Mouse (Mus musculus) CH12.LX (cell line): ENCODE measurements around the gene Col6a1. TPM values are rescaled to one million over a fixed set of nuclear protein-coding genes. Genes with fewer than 3 reads are reported as not detected.

Experiments
- DNase-seq: peaks from one replicate; pipeline ENCODE4 v3.0.0-alpha.2; 2013; ENCODE audit errors: extremely low read depth
- H3K27ac ChIP-seq: 2 replicates; pipeline ENCODE4 v1.5.1; 2012; ENCODE audit warnings: low read depth, mild to moderate bottlenecking, control low read depth, moderate library complexity; ENCODE audit not compliant: insufficient read depth
- H3K27me3 ChIP-seq: replicated peaks from 2 replicates; pipeline ENCODE3; 2012; ENCODE audit warnings: inconsistent platforms
- H3K36me3 ChIP-seq, 2 experiments: replicated peaks in 1 of 2; 2 replicates each; pipeline versions ENCODE3 to v1.6.1; 2012; ENCODE audit warnings: inconsistent platforms in 1 of 2, low read length in 1 of 2, mild to moderate bottlenecking in 1 of 2, mixed read lengths in 1 of 2, moderate library complexity in 1 of 2; ENCODE audit not compliant: control insufficient read depth in 1 of 2, insufficient read depth in 1 of 2
- H3K4me1 ChIP-seq, 2 experiments: 2 replicates each; pipeline ENCODE4 v1.6.1; 2012; ENCODE audit warnings: inconsistent platforms in 1 of 2, moderate library complexity in 1 of 2; ENCODE audit not compliant: insufficient read depth in 2 of 2, control insufficient read depth in 1 of 2
- H3K4me2 ChIP-seq: 2 replicates; pipeline ENCODE4 v1.6.1; 2012; ENCODE audit warnings: low read depth, mild to moderate bottlenecking, control low read depth; ENCODE audit not compliant: poor library complexity, insufficient read depth, severe bottlenecking
- H3K4me3 ChIP-seq, 3 experiments: fragments of 150-350 bp in 1 of 3; sonication (generic) in 1 of 3; replicated peaks in 1 of 3; 2 replicates each; pipeline versions ENCODE3 to v1.5.1; 2011 to 2012; ENCODE audit warnings: low read depth in 2 of 3, low read length in 2 of 3, mild to moderate bottlenecking in 2 of 3, moderate library complexity in 2 of 3, control low read depth in 1 of 3, improper control_type of control experiment in 1 of 3, inconsistent platforms in 1 of 3, mixed read lengths in 1 of 3; ENCODE audit not compliant: poor library complexity in 1 of 3
- H3K79me2 ChIP-seq: replicated peaks from 2 replicates; pipeline ENCODE4 v1.6.1; 2012; ENCODE audit warnings: mild to moderate bottlenecking, moderate library complexity; ENCODE audit not compliant: control insufficient read depth, poor library complexity, insufficient read depth, severe bottlenecking; ENCODE audit errors: extremely low read depth
- H3K9ac ChIP-seq: 2 replicates; pipeline ENCODE4 v1.6.1; 2012; ENCODE audit warnings: low read depth, mild to moderate bottlenecking, control low read depth, moderate library complexity; ENCODE audit not compliant: insufficient read depth
- H3K9me3 ChIP-seq: replicated peaks from 2 replicates; pipeline ENCODE3; 2012; ENCODE audit warnings: low read length, inconsistent platforms, mixed read lengths
- BHLHE40 ChIP-seq: IDR thresholded peaks from 2 replicates; pipeline ENCODE4 v1.6.1; 2011; ENCODE audit warnings: mild to moderate bottlenecking, low read depth, low read length, improper control_type of control experiment
- CHD2 ChIP-seq: IDR thresholded peaks from 2 replicates; pipeline ENCODE4 v1.6.1; 2011; ENCODE audit warnings: low read length, improper control_type of control experiment
- CTCF ChIP-seq, 2 experiments: IDR thresholded peaks in 1 of 2; conservative IDR thresholded peaks in 1 of 2; 2 replicates each; pipeline ENCODE4 v1.5.1; 2011 to 2012; ENCODE audit warnings: low read depth in 2 of 2, low read length in 2 of 2, improper control_type of control experiment in 1 of 2, inconsistent platforms in 1 of 2, mild to moderate bottlenecking in 1 of 2, moderate library complexity in 1 of 2
- E2F4 ChIP-seq: IDR thresholded peaks from 2 replicates; pipeline ENCODE4 v1.6.1; 2011; ENCODE audit warnings: low read depth, low read length, improper control_type of control experiment; ENCODE audit not compliant: insufficient replicate concordance
- ELF1 ChIP-seq: IDR thresholded peaks from 2 replicates; pipeline ENCODE4 v1.6.1; 2014; ENCODE audit warnings: low read depth, mild to moderate bottlenecking, inconsistent platforms, low read length, improper control_type of control experiment
- EP300 ChIP-seq: IDR thresholded peaks from 2 replicates; pipeline ENCODE4 v1.6.1; 2011; ENCODE audit warnings: low read length, improper control_type of control experiment
- GABPA ChIP-seq: IDR thresholded peaks from 2 replicates; pipeline ENCODE4 v1.6.1; 2012; ENCODE audit warnings: low read depth, low read length, improper control_type of control experiment, inconsistent platforms; ENCODE audit not compliant: insufficient replicate concordance
- HCFC1 ChIP-seq: IDR thresholded peaks from 2 replicates; pipeline ENCODE4 v1.6.1; 2012; ENCODE audit warnings: low read depth, mild to moderate bottlenecking, inconsistent platforms, low read length, improper control_type of control experiment
- IRF4 ChIP-seq: IDR thresholded peaks from 2 replicates; pipeline ENCODE4 v1.6.1; 2014; ENCODE audit warnings: low read depth, mild to moderate bottlenecking, inconsistent platforms, low read length, improper control_type of control experiment
- JUND ChIP-seq: conservative IDR thresholded peaks from 2 replicates; pipeline ENCODE4 v1.6.1; 2011; ENCODE audit warnings: low read depth, low read length, improper control_type of control experiment
- MAFK ChIP-seq: IDR thresholded peaks from 2 replicates; pipeline ENCODE4 v1.6.1; 2011; ENCODE audit warnings: low read length, improper control_type of control experiment; ENCODE audit not compliant: insufficient replicate concordance
- MAX ChIP-seq: IDR thresholded peaks from 2 replicates; pipeline ENCODE4 v1.6.1; 2011; ENCODE audit warnings: low read length, improper control_type of control experiment
- MAZ ChIP-seq: IDR thresholded peaks from 2 replicates; pipeline ENCODE4 v1.6.1; 2012; ENCODE audit warnings: low read depth, mild to moderate bottlenecking, inconsistent platforms, low read length, improper control_type of control experiment, moderate library complexity
- MEF2A ChIP-seq: IDR thresholded peaks from 2 replicates; pipeline ENCODE4 v1.6.1; 2014; ENCODE audit warnings: low read depth, mild to moderate bottlenecking, inconsistent platforms, low read length, improper control_type of control experiment, borderline replicate concordance
- MYC ChIP-seq: IDR thresholded peaks from 2 replicates; pipeline ENCODE4 v1.6.1; 2011; ENCODE audit warnings: low read depth, mild to moderate bottlenecking, improper control_type of control experiment, low read length
- PAX5 ChIP-seq: IDR thresholded peaks from 2 replicates; pipeline ENCODE4 v1.6.1; 2012; ENCODE audit warnings: low read length, inconsistent platforms, mixed read lengths
- POLR2A ChIP-seq: IDR thresholded peaks from 2 replicates; pipeline ENCODE4 v1.6.1; 2011; ENCODE audit warnings: low read depth, mild to moderate bottlenecking, improper control_type of control experiment, low read length
- RAD21 ChIP-seq: IDR thresholded peaks from 2 replicates; pipeline ENCODE4 v1.6.1; 2011; ENCODE audit warnings: low read depth, mild to moderate bottlenecking, low read length, improper control_type of control experiment, moderate library complexity
- TBP ChIP-seq: conservative IDR thresholded peaks from 2 replicates; pipeline ENCODE4 v1.6.1; 2011; ENCODE audit warnings: low read depth, low read length, improper control_type of control experiment
- TCF12 ChIP-seq: IDR thresholded peaks from 2 replicates; pipeline ENCODE4 v1.6.1; 2014; ENCODE audit warnings: low read depth, mild to moderate bottlenecking, inconsistent platforms, low read length, improper control_type of control experiment
- UBTF ChIP-seq: IDR thresholded peaks from 2 replicates; pipeline ENCODE4 v1.6.1; 2012; ENCODE audit warnings: low read depth, mild to moderate bottlenecking, inconsistent platforms, low read length, improper control_type of control experiment, moderate library complexity
- USF2 ChIP-seq: conservative IDR thresholded peaks from 2 replicates; pipeline ENCODE4 v1.6.1; 2011; ENCODE audit warnings: low read depth, low read length, improper control_type of control experiment
- ZMIZ1 ChIP-seq: IDR thresholded peaks from 2 replicates; pipeline ENCODE4 v1.6.1; 2012; ENCODE audit warnings: low read depth, mild to moderate bottlenecking, inconsistent platforms, low read length, improper control_type of control experiment
- dilution Hi-C: fragments of 300-500 bp; cut with MboI; formaldehyde crosslinking; loops from 2 replicates; pipeline ENCODE4 v1.14.3; 2020; ENCODE audit warnings: low sequenced_read_pairs; ENCODE audit not compliant: extremely low pct_unique_long_range_greater_than_20kb, extremely low pct_ligation_motif_present
- in situ Hi-C: fragments of 300-500 bp; cut with MboI; formaldehyde crosslinking; loops from 3 replicates; pipeline ENCODE4 v1.14.3; 2019; ENCODE audit warnings: low sequenced_read_pairs, low pct_ligation_motif_present, low pct_unique_long_range_greater_than_20kb, mixed read lengths
- polyA plus RNA-seq: library from polyadenylated mRNA; unstranded; fragments of >175 nt; gene quantifications from 2 replicates; pipeline ENCODE4 v1.2.1, GENCODE M21; 2012; ENCODE audit warnings: low read depth; ENCODE audit not compliant: insufficient read length
- total RNA-seq, 2 experiments: library from RNA; depleted of rRNA; stranded (reverse); fragments of 300-350 nt in 1 of 2; fragments of >200 nt in 1 of 2; gene quantifications; 2 replicates each; pipeline ENCODE4 v1.2.3; 2012 to 2014

Gene Col6a1
- total and polyA plus RNA-seq, 3 experiments = 0.21 TPM; not detected in 2

- H3K9ac ChIP-seq = no peak overlapping the region
- no peaks in the 10 kb centered on the region for H3K79me2 ChIP-seq
- peaks cover 13% of the 10 kb centered on the region for H3K9me3 ChIP-seq
- no peaks in the 10 kb centered on the region for H3K36me3 ChIP-seq
- DNase-seq = no peak
- H3K27ac ChIP-seq = no peak overlapping the region
- no peaks in the 10 kb centered on the region for H3K4me1 ChIP-seq
- peaks cover 90% of the 10 kb centered on the region for H3K27me3 ChIP-seq
- in situ Hi-C loops = no loop called here
- H3K4me2 ChIP-seq = no peak overlapping the region
- dilution Hi-C loops = no loop called here
- TF ChIP-seq UBTF (no peak), MAZ (no peak), USF2 (no peak), MEF2A (no peak), IRF4 (no peak), E2F4 (no peak), RAD21 (no peak), CHD2 (no peak), TCF12 (no peak), ELF1 (no peak), BHLHE40 (no peak), MYC (no peak), PAX5 (no peak), JUND (no peak), GABPA (no peak), POLR2A (no peak), TBP (no peak)
- H3K4me3 ChIP-seq = no peak overlapping the region
Observed at GRCm38 (mm10) chr10:76704358-76704757, 21.6 kb downstream of the Col6a1 start.

DNA sequence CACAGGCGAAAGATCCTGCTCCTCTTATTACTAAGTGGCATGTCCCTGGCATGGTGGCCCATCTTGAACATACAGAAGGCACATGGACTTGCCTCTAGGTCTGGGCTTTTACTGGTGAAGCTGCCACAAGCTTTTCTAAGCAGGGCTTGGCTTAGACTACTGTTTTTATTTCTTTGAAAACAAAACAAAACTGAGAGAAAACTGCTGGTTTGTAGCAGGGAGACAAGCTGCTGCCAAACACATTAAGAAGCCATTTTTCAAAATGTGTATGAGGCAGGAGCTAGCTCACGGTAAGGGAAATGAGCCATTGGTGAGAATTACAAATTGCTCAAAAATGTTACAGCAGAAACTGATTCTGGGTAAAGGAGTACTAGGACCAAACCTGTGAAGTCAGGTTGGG lies 24.5 kb downstream of the Col6a1 start:
- Histone ChIP-seq H3K27ac (no peak overlapping the region), H3K4me3 (no peak overlapping the region), H3K9me3 (peaks cover 16% of the 10 kb centered on the region), H3K9ac (no peak overlapping the region), H3K4me2 (no peak overlapping the region), H3K79me2 (no peaks in the 10 kb centered on the region), H3K36me3 (no peaks in the 10 kb centered on the region), H3K27me3 (peaks cover 87% of the 10 kb centered on the region), H3K4me1 (no peaks in the 10 kb centered on the region)
- TF ChIP-seq MAFK (no peak), CTCF (conservative IDR thresholded peaks at IDR 0.05 in 1 of 2, IDR thresholded peaks at IDR 0.05 in 1 of 2; ENCODE audit: low read depth in 2 of 2, low read length in 2 of 2) (no peak), USF2 (no peak), ZMIZ1 (no peak), MAX (no peak), MAZ (no peak), HCFC1 (no peak), EP300 (no peak)
- dilution Hi-C loops (no loop called here), in situ Hi-C loops (no loop called here)
- no peak for DNase-seq
